Mouse (Mus musculus) heart, postnatal 10 days (tissue): ENCODE data around the gene Taar1. TPM values are rescaled to one million over a fixed set of nuclear protein-coding genes. Genes with fewer than 3 reads are reported as not detected.

Experiments
- DNase-seq, 2 experiments: peaks; one replicate each; pipeline ENCODE4 v3.0.0; 2021
- intact Hi-C: fragments of 180-260 bp; cut with DNase I; formaldehyde crosslinking; loops from one replicate; pipeline ENCODE4 v1.15.1; 2025
- total RNA-seq, 2 experiments: library from RNA; stranded (reverse); gene quantifications; 2 replicates each; pipeline ENCODE4 v1.2.3; 2021

Taar1 gene
- total RNA-seq, 2 experiments from 2014 or later = not detected

- intact Hi-C loops = no loop called here
- no peak for DNase-seq
Observed at GRCm38 (mm10) chr10:23970656-23971165, 50.6 kb downstream of the Taar1 start, which contains the start of gene Taar5. Taar5 (plus strand) TSS chr10:23970706.

Other genes starting within 250 kb of the Taar1 start
- gene Rps12, start 133.1 kb upstream of the Taar1 start, total RNA-seq = 100 to 1,000 TPM; 272 to 393 TPM
- gene Slc18b1, start 123.4 kb upstream of the Taar1 start, total RNA-seq = 10 to 100 TPM; 13.1 to 14.9 TPM
- not detected for gene Vnn3, start 68.9 kb upstream of the Taar1 start, total RNA-seq
- gene Vnn1, start 25.7 kb upstream of the Taar1 start, total RNA-seq = 1 to 10 TPM; 1.5 to 2.1 TPM
- gene Taar2, start 18.2 kb downstream of the Taar1 start, total RNA-seq = not detected
- gene Taar3, start 29.2 kb downstream of the Taar1 start, total RNA-seq = not detected
- gene Taar4, start 40.1 kb downstream of the Taar1 start, total RNA-seq = not detected
- gene Taar5, start 50.4 kb downstream of the Taar1 start, total RNA-seq = not detected
- not detected for gene Taar6, start 65.3 kb downstream of the Taar1 start, total RNA-seq
- not detected for gene Taar7a, start 73.1 kb downstream of the Taar1 start, total RNA-seq
- not detected for gene Taar7b, start 79.6 kb downstream of the Taar1 start, total RNA-seq
- gene Taar7d, start 106.9 kb downstream of the Taar1 start, total RNA-seq = not detected
- gene Taar7e, start 117.3 kb downstream of the Taar1 start, total RNA-seq = not detected
- not detected for gene Taar7f, start 129.2 kb downstream of the Taar1 start, total RNA-seq
- gene Taar8a, start 156.1 kb downstream of the Taar1 start, total RNA-seq = not detected
- gene Taar8b, start 171.9 kb downstream of the Taar1 start, total RNA-seq = not detected
- gene Taar8c, start 181.6 kb downstream of the Taar1 start, total RNA-seq = not detected
- gene Taar9, start 189.2 kb downstream of the Taar1 start, total RNA-seq = not detected
- 10 to 100 TPM; 44.9 to 54.6 TPM for gene Stx7, start 228.9 kb downstream of the Taar1 start, total RNA-seq